Mouse (Mus musculus) ES-Bruce4 (cell line): ENCODE data around the gene Sprtn. TPM values are rescaled to one million over a fixed set of nuclear protein-coding genes. Genes with fewer than 3 reads are reported as not detected.

ENCODE experiments used
- H3K27ac ChIP-seq: 2 replicates; pipeline ENCODE4 v1.5.1; 2012; ENCODE audit warnings: low read length, inconsistent platforms; ENCODE audit not compliant: insufficient read depth
- H3K27me3 ChIP-seq: 2 replicates; pipeline ENCODE4 v1.6.1; 2012; ENCODE audit warnings: mild to moderate bottlenecking, low read length, inconsistent platforms; ENCODE audit not compliant: control insufficient read depth, poor library complexity, insufficient read depth, severe bottlenecking
- H3K36me3 ChIP-seq: 2 replicates; pipeline ENCODE4 v1.6.1; 2012; ENCODE audit warnings: inconsistent platforms, mild to moderate bottlenecking, low read length, moderate library complexity; ENCODE audit not compliant: control insufficient read depth, poor library complexity, insufficient read depth, severe bottlenecking
- H3K4me1 ChIP-seq: one replicate; pipeline ENCODE4 v1.8.1; 2011; ENCODE audit warnings: low read length; ENCODE audit not compliant: control insufficient read depth, insufficient read depth
- H3K4me3 ChIP-seq: 2 replicates; pipeline ENCODE4 v1.5.1; 2011; ENCODE audit warnings: low read depth, mild to moderate bottlenecking, low read length
- H3K9ac ChIP-seq: 2 replicates; pipeline ENCODE4 v1.6.1; 2012; ENCODE audit warnings: low read depth, mild to moderate bottlenecking, inconsistent platforms; ENCODE audit not compliant: poor library complexity, severe bottlenecking
- H3K9me3 ChIP-seq: replicated peaks from 2 replicates; pipeline ENCODE4 v1.6.1; 2012; ENCODE audit warnings: mild to moderate bottlenecking, low read length, inconsistent platforms; ENCODE audit not compliant: control insufficient read depth, poor library complexity, insufficient read depth, severe bottlenecking
- CTCF ChIP-seq: IDR thresholded peaks from one replicate; pipeline ENCODE4 v1.8.1; 2011; ENCODE audit warnings: low read depth, low read length
- EP300 ChIP-seq: IDR thresholded peaks from 2 replicates; pipeline ENCODE4 v1.6.1; 2011; ENCODE audit warnings: low read depth, low read length; ENCODE audit not compliant: insufficient read depth
- POLR2A ChIP-seq: IDR thresholded peaks from one replicate; pipeline ENCODE4 v1.8.1; 2011; ENCODE audit warnings: low read length; ENCODE audit not compliant: insufficient read depth
- polyA plus RNA-seq: library from polyadenylated mRNA; stranded (reverse); fragments of >200 nt; gene quantifications from 2 replicates; pipeline ENCODE4 v1.2.4, GENCODE M21; 2011; ENCODE audit warnings: low read depth; ENCODE audit not compliant: missing spikeins, insufficient read depth, insufficient read length

Gene Sprtn
- polyA plus RNA-seq, 1 experiment: 14.3 TPM

DNA sequence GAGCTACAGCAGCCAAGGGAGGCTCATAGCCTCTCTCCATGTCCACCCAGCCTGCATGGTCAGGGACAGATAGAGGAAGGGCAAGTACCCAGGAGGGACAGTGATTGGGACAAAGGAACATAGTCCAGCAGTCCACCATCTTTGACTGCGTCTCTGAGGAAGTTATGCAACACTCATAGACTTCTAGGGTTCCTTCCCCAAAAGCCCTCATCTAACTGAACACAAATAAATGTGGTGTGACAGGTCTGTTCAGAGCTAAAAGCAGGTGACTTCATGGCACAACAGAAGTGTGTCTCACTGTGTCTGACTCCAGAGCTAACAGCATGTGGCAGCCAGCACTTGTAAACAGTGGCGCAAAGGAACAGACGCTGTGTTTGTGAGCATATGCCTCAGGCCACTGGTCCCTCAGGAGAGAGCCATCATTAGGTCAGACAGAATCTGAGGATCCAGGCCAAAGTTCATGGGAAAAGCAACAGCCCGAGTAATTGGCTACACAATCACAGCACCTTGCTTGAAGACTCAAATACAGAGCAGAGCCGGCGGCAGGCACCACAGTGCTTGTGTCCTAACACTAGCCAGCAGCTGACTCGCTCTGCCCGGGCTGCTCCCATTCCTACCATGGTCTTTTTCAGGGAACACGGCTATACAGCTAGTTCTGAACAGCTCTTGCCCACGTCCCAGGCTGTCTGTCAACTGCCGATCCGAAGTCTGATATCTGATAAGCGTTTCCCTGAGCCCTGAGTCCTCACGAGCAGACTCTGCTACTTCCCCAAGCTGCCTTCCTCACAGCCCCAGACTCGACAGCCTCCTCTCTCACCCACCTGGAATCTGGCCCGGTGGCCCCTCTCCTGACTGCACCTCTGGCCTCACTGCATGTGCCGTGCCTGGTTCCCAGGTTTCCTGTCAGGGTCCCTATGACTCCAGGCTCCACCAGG is 14.5 kb downstream of the Sprtn start:
- Histone ChIP-seq H3K36me3 (no peaks in the 10 kb centered on the region), H3K9me3 (no peaks in the 10 kb centered on the region), H3K9ac (no peak overlapping the region), H3K4me3 (no peak overlapping the region), H3K4me1 (no peaks in the 10 kb centered on the region), H3K27ac (no peak overlapping the region), H3K27me3 (no peaks in the 10 kb centered on the region)
- TF ChIP-seq CTCF: no peak
- no peak for TF ChIP-seq POLR2A
- TF ChIP-seq EP300: no peak

DNA sequence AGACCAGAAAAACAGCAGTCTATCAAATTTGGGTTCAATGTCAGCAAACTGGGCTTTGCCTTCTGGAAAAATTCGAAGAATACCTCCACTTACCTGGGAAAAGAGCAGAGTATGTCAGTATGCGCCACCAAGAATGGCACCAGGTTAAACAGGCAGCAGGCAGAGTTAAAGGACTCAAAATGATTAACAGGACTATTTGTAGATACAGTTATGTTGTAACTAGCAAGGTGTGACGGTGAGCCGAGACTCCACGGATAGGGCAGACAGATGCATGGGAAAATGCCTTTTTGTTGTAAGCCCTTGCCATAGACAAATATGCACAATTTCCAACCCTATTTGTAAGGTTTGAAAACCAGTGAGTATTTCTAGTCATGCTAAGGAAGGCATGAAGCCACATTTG is 16.4 kb downstream of the Sprtn start:
- H3K36me3 ChIP-seq: no peaks in the 10 kb centered on the region
- H3K27me3 ChIP-seq: no peaks in the 10 kb centered on the region
- no peak overlapping the region for H3K9ac ChIP-seq
- TF ChIP-seq CTCF (no peak), POLR2A (no peak), EP300 (no peak)
- H3K4me3 ChIP-seq: no peak overlapping the region
- H3K9me3 ChIP-seq: no peaks in the 10 kb centered on the region
- no peak overlapping the region for H3K27ac ChIP-seq
- no peaks in the 10 kb centered on the region for H3K4me1 ChIP-seq

DNA sequence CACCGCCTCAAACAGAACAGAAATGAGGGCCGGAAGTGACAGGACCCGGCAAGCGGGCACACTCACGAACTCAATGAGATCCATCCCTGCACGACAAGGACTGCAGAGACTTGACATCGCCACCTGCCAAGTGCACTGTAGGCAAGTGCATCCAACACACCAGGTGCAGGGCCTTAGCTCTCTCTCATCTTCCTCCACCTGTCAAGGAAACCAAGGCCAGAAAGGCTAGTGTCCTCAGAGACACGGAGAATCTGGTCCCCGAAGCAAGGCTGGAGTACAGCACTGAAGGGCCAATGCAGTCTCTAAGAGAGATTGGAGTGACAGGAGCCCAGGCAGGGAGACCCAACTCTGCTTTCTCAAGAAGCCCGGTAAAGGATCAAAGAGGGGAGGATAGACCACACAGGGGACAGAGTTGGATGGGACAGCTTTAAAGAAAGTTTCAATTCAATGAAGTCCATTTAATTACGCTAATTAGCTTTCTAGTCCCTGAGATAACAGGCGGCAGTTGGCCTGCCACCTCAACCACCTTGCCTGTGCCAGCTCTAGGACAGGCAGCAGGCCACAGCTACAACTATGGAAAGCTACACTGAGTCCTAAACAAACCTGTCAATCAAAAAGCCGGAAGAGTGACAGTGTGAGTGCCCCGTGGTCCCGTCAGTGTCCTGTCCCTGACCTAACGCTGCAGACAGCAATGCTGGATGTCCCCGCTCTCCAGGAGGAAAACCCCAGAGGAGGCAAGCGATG is 20.2 kb downstream of the Sprtn start:
- H3K4me3 ChIP-seq: no peak overlapping the region
- no peaks in the 10 kb centered on the region for H3K4me1 ChIP-seq
- no peak overlapping the region for H3K27ac ChIP-seq
- no peaks in the 10 kb centered on the region for H3K36me3 ChIP-seq
- H3K9ac ChIP-seq: no peak overlapping the region
- H3K9me3 ChIP-seq: no peaks in the 10 kb centered on the region
- no peaks in the 10 kb centered on the region for H3K27me3 ChIP-seq
- TF ChIP-seq EP300: no peak
- no peak for TF ChIP-seq CTCF
- no peak for TF ChIP-seq POLR2A

DNA sequence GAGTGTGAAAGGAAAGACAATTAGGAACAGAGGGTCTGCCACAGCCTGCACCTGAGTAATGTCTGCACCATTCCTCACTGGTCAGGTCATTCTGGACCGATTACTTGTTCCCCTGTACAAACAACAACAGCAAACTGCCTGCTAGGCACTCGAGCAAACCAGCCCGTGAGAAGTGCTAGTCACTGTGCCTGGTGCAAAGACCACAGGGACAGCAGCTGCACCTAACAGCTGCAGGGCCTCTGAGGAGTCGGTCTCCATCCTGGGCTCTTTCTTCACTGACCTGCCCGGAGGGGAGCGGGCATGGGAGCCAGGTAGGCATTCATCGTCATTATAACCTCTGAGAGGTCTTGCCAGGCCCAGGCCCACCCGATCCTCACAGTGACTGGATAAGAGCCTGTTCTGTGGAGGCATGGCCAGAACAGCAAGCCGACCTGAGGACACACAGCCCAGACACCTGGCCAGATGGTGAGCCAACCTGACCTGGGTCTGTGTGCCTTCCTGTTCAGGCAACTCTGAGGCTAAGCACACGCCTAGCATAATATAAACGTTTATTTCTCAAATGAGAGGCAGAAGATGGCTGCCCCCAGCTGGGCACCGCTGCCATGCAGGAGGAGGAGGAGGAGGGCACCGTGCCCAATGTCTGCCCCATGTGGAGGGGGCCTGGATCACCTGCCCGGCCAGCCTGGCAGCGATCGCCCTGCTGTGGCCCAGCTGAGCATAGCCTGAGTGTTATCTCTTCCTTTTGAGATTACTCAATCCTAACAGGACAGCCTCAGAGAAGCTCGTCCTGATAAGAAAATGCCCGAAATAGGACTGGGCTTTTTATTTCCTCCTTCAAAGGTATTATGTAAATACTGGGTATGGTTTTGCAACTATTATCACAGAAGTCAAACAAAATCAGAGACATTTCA is 23.9 kb downstream of the Sprtn start:
- H3K4me1 ChIP-seq: no peaks in the 10 kb centered on the region
- H3K27ac ChIP-seq: no peak overlapping the region
- no peaks in the 10 kb centered on the region for H3K27me3 ChIP-seq
- H3K9me3 ChIP-seq: no peaks in the 10 kb centered on the region
- H3K36me3 ChIP-seq: no peaks in the 10 kb centered on the region
- no peak overlapping the region for H3K9ac ChIP-seq
- no peak for TF ChIP-seq CTCF
- TF ChIP-seq EP300: no peak
- TF ChIP-seq POLR2A: no peak
- H3K4me3 ChIP-seq: no peak overlapping the region

DNA sequence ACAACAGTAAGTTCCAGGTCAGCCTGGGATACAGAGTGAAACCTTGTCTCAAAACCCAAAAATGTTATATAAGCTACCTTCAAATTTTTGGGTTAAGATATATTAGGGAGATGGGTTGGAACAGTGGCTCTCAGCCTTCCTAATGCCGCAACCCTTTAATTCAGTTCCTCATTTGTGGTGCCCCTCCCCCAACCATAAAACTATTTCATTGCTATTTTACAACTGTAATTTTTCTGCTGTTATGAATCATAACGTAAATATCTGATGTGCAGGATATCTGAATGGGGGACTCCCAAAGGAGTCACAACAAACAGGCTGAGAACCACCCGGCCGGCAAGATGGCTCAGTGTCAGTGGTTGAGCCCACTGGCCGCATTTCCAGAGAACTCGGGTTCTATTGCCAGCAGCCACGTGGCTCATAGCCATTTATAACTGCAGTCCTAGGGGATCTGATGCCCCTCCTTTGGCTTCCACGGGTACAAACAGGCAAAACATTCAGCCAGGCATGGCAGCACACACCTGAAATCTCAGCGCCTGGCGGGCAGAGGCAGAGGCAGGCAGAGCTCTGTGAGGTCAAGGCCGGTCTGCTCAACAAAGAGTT is 24.9 kb downstream of the Sprtn start:
- no peaks in the 10 kb centered on the region for H3K4me1 ChIP-seq
- no peaks in the 10 kb centered on the region for H3K36me3 ChIP-seq
- H3K27ac ChIP-seq: no peak overlapping the region
- no peak overlapping the region for H3K9ac ChIP-seq
- no peaks in the 10 kb centered on the region for H3K9me3 ChIP-seq
- no peaks in the 10 kb centered on the region for H3K27me3 ChIP-seq
- no peak overlapping the region for H3K4me3 ChIP-seq
- no peak for TF ChIP-seq EP300
- no peak for TF ChIP-seq CTCF
- no peak for TF ChIP-seq POLR2A
